Mouse (Mus musculus): Measurements from ENCODE around the gene Il11ra1. TPM values are rescaled to one million over a fixed set of nuclear protein-coding genes. Genes with fewer than 3 reads are reported as not detected.
A peak's percentile ranks its signal among the peaks of the same experiment; 100 is the strongest.

The Il11ra1 gene
- polyA plus RNA-seq, 1 experiment: 32.5 TPM

GRCm38 (mm10) chr4:41665009-41665675 is 34.6 kb upstream of the Il11ra1 start:
- no peak for DNase-seq (ENCODE audit: low read depth)
- no peak for TF ChIP-seq POLR2A (IDR thresholded peaks at IDR 0.05; ENCODE audit: borderline replicate concordance, extremely low read depth, insufficient read depth, insufficient read length, poor library complexity, severe bottlenecking)
- no peak for TF ChIP-seq CTCF (IDR thresholded peaks at IDR 0.05; ENCODE audit: borderline replicate concordance, extremely low read depth, insufficient read depth, insufficient read length)

- TF ChIP-seq POLR2A (IDR thresholded peaks at IDR 0.05; ENCODE audit: borderline replicate concordance, extremely low read depth, insufficient read depth, insufficient read length, poor library complexity, severe bottlenecking): no peak
- TF ChIP-seq CTCF (IDR thresholded peaks at IDR 0.05; ENCODE audit: borderline replicate concordance, extremely low read depth, insufficient read depth, insufficient read length): no peak
- no peak for DNase-seq (ENCODE audit: low read depth)
Observed at GRCm38 (mm10) chr4:41666646-41667045, 33.1 kb upstream of the Il11ra1 start.

- no peak for DNase-seq (ENCODE audit: low read depth)
- TF ChIP-seq POLR2A (IDR thresholded peaks at IDR 0.05; ENCODE audit: borderline replicate concordance, extremely low read depth, insufficient read depth, insufficient read length, poor library complexity, severe bottlenecking) (no peak), CTCF (IDR thresholded peaks at IDR 0.05; ENCODE audit: borderline replicate concordance, extremely low read depth, insufficient read depth, insufficient read length) (no peak)
Observed at GRCm38 (mm10) chr4:41670836-41671235, 29.0 kb upstream of the Il11ra1 start.

- TF ChIP-seq POLR2A (IDR thresholded peaks at IDR 0.05; ENCODE audit: borderline replicate concordance, extremely low read depth, insufficient read depth, insufficient read length, poor library complexity, severe bottlenecking) (no peak), CTCF (IDR thresholded peaks at IDR 0.05; ENCODE audit: borderline replicate concordance, extremely low read depth, insufficient read depth, insufficient read length) (no peak)
- DNase-seq (ENCODE audit: low read depth): peak; percentile 52
Observed at GRCm38 (mm10) chr4:41671500-41671899, 28.3 kb upstream of the Il11ra1 start.

GRCm38 (mm10) chr4:41671963-41672480 is 27.8 kb upstream of the Il11ra1 start:
- DNase-seq (ENCODE audit: low read depth): peak; percentile 95
- TF ChIP-seq POLR2A (IDR thresholded peaks at IDR 0.05; ENCODE audit: borderline replicate concordance, extremely low read depth, insufficient read depth, insufficient read length, poor library complexity, severe bottlenecking) (no peak), CTCF (IDR thresholded peaks at IDR 0.05; ENCODE audit: borderline replicate concordance, extremely low read depth, insufficient read depth, insufficient read length) (no peak)

- DNase-seq (ENCODE audit: low read depth): peak; percentile 61
- no peak for TF ChIP-seq CTCF (IDR thresholded peaks at IDR 0.05; ENCODE audit: borderline replicate concordance, extremely low read depth, insufficient read depth, insufficient read length)
- TF ChIP-seq POLR2A (IDR thresholded peaks at IDR 0.05; ENCODE audit: borderline replicate concordance, extremely low read depth, insufficient read depth, insufficient read length, poor library complexity, severe bottlenecking): no peak
Observed at GRCm38 (mm10) chr4:41672522-41672963, 27.2 kb upstream of the Il11ra1 start.

GRCm38 (mm10) chr4:41673186-41673585 is 26.6 kb upstream of the Il11ra1 start:
- peak; percentile 55 for DNase-seq (ENCODE audit: low read depth)
- TF ChIP-seq CTCF (IDR thresholded peaks at IDR 0.05; ENCODE audit: borderline replicate concordance, extremely low read depth, insufficient read depth, insufficient read length): no peak
- TF ChIP-seq POLR2A (IDR thresholded peaks at IDR 0.05; ENCODE audit: borderline replicate concordance, extremely low read depth, insufficient read depth, insufficient read length, poor library complexity, severe bottlenecking): no peak

- TF ChIP-seq CTCF (IDR thresholded peaks at IDR 0.05; ENCODE audit: borderline replicate concordance, extremely low read depth, insufficient read depth, insufficient read length) (no peak), POLR2A (IDR thresholded peaks at IDR 0.05; ENCODE audit: borderline replicate concordance, extremely low read depth, insufficient read depth, insufficient read length, poor library complexity, severe bottlenecking) (no peak)
- DNase-seq (ENCODE audit: low read depth): peak; percentile 79
Observed at GRCm38 (mm10) chr4:41676248-41677005, 23.4 kb upstream of the Il11ra1 start.

- DNase-seq (ENCODE audit: low read depth): peak; percentile 93
- TF ChIP-seq POLR2A (IDR thresholded peaks at IDR 0.05; ENCODE audit: borderline replicate concordance, extremely low read depth, insufficient read depth, insufficient read length, poor library complexity, severe bottlenecking) (no peak), CTCF (IDR thresholded peaks at IDR 0.05; ENCODE audit: borderline replicate concordance, extremely low read depth, insufficient read depth, insufficient read length) (no peak)
Observed at GRCm38 (mm10) chr4:41677006-41677629, 22.7 kb upstream of the Il11ra1 start.

- DNase-seq (ENCODE audit: low read depth): no peak
- TF ChIP-seq CTCF (IDR thresholded peaks at IDR 0.05; ENCODE audit: borderline replicate concordance, extremely low read depth, insufficient read depth, insufficient read length) (no peak), POLR2A (IDR thresholded peaks at IDR 0.05; ENCODE audit: borderline replicate concordance, extremely low read depth, insufficient read depth, insufficient read length, poor library complexity, severe bottlenecking) (no peak)
Observed at GRCm38 (mm10) chr4:41678863-41679262, 20.9 kb upstream of the Il11ra1 start.

- DNase-seq (ENCODE audit: low read depth): peak; percentile 60
- TF ChIP-seq CTCF (IDR thresholded peaks at IDR 0.05; ENCODE audit: borderline replicate concordance, extremely low read depth, insufficient read depth, insufficient read length): no peak
- TF ChIP-seq POLR2A (IDR thresholded peaks at IDR 0.05; ENCODE audit: borderline replicate concordance, extremely low read depth, insufficient read depth, insufficient read length, poor library complexity, severe bottlenecking): no peak
Observed at GRCm38 (mm10) chr4:41679291-41679690, 20.5 kb upstream of the Il11ra1 start.

All from brain, embryonic 14.5 days (tissue).